Mouse (Mus musculus) kidney, embryonic 14.5 days (tissue): ENCODE results near the gene B3gat1. TPM values are rescaled to one million over a fixed set of nuclear protein-coding genes. Genes with fewer than 3 reads are reported as not detected.

Experiments used
- ATAC-seq: fragments of 200-750 bp; cut with Nextera tagmentation; 2 replicates; pipeline ENCODE4 v1.8.0; 2017; ENCODE audit warnings: moderate number of reproducible peaks, mild to moderate bottlenecking, moderate TSS enrichment, moderate library complexity; ENCODE audit not compliant: low FRiP score, low TSS enrichment
- H3K27ac ChIP-seq: fragments of 300-500 bp; sonication (generic); 2 replicates; pipeline ENCODE4 v1.5.1; 2014; ENCODE audit warnings: low read depth, mild to moderate bottlenecking, low read length, moderate library complexity, mixed read lengths
- H3K27me3 ChIP-seq: fragments of 300-500 bp; sonication (generic); 2 replicates; pipeline ENCODE4 v1.6.1; 2014; ENCODE audit warnings: mild to moderate bottlenecking, low read length; ENCODE audit not compliant: control insufficient read depth, insufficient read depth
- H3K36me3 ChIP-seq: fragments of 300-500 bp; sonication (generic); 2 replicates; pipeline ENCODE4 v1.6.1; 2014; ENCODE audit warnings: low read length, mixed read lengths; ENCODE audit not compliant: control insufficient read depth, insufficient read depth
- H3K4me1 ChIP-seq: fragments of 300-500 bp; sonication (generic); 2 replicates; pipeline ENCODE4 v1.6.1; 2014; ENCODE audit warnings: low read length, mixed read lengths; ENCODE audit not compliant: control insufficient read depth, insufficient read depth
- H3K4me2 ChIP-seq: fragments of 300-500 bp; sonication (generic); replicated peaks from 2 replicates; pipeline ENCODE4 v1.6.1; 2014; ENCODE audit warnings: low read depth, mild to moderate bottlenecking, low read length
- H3K4me3 ChIP-seq: fragments of 300-500 bp; sonication (generic); 2 replicates; pipeline ENCODE4 v1.5.1; 2014; ENCODE audit warnings: mild to moderate bottlenecking, low read length
- H3K9ac ChIP-seq: fragments of 300-500 bp; sonication (generic); 2 replicates; pipeline ENCODE4 v1.6.1; 2014; ENCODE audit warnings: low read depth, mild to moderate bottlenecking, low read length, moderate library complexity
- H3K9me3 ChIP-seq: fragments of 300-500 bp; sonication (generic); 2 replicates; pipeline ENCODE4 v1.6.1; 2016; ENCODE audit warnings: low read length; ENCODE audit not compliant: control insufficient read depth
- WGBS: fragments of 180-500 bp; shearing (Covaris S2); extraction: QIAGEN DNeasy Blood & Tissue Kit; methylation state at CpG from one replicate; pipeline ENCODE4 v1.1.7; 2014; 5-methylcytosine and 5-hydroxymethylcytosine counted together
- polyA plus RNA-seq: library from polyadenylated mRNA; unstranded; fragments of >200 nt; fragmentation: Nextera tagmentation; extraction: Ambion mirVana; gene quantifications from 2 replicates; pipeline ENCODE4 v1.2.1, GENCODE M21; 2014

The B3gat1 gene
- polyA plus RNA-seq, 1 experiment from 2014 or later = 0.14 TPM

DNA sequence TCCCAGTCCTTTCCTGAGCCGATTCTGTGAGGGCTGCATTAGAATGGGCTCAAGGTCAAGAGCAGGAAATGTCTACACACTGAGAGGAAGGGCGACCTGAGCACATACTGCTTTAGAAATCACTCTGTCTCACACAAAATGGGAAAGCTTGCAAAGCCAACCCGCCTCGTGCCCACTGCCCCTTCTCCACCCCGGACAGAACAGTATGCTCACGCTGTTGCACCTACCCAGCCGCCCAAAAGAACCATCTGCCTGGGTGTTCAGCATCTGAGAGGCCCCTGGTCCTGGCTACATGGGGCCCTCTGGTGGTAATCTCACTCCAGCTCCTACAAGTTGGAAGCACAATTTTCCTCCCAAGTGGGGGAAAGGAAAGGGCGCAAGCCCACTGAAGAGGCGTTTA, 26.6 kb downstream of the B3gat1 start:
- H3K27ac ChIP-seq = no peak overlapping the region
- H3K9ac ChIP-seq = no peak overlapping the region
- no peaks in the 10 kb centered on the region for H3K27me3 ChIP-seq
- H3K9me3 ChIP-seq = no peaks in the 10 kb centered on the region
- no peaks in the 10 kb centered on the region for H3K36me3 ChIP-seq
- no peak overlapping the region for H3K4me3 ChIP-seq
- no peak overlapping the region for H3K4me2 ChIP-seq
- H3K4me1 ChIP-seq = no peaks in the 10 kb centered on the region
- ATAC-seq = peak; percentile 75; the same call in 1 of the 2 replicates
- 34% methylated on average over 9 of the region's 9 CpGs for WGBS

DNA sequence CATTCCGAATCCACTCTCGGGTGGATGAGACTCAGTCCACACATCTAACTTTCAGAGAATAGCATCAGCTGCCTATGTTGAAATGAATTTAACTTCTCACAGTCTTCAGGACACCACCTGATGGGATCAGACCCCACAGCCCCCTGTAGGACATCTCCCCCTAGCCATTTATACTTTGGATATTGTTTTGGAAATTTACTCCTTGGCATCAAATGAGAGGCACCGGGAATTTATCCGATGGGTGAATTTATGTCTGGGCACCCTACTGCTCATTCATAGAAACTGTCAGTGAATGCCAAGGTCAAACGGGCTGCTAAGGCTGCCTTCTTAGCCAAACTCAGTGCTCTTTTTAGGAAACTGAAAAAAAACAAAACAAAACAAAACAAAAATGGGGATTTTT, 27.0 kb downstream of the B3gat1 start:
- Histone ChIP-seq H3K9me3 (no peaks in the 10 kb centered on the region), H3K36me3 (no peaks in the 10 kb centered on the region), H3K4me2 (no peak overlapping the region), H3K27ac (no peak overlapping the region), H3K4me1 (no peaks in the 10 kb centered on the region), H3K4me3 (no peak overlapping the region), H3K9ac (no peak overlapping the region), H3K27me3 (no peaks in the 10 kb centered on the region)
- ATAC-seq = no peak
- 78% methylated on average over 5 of the region's 5 CpGs for whole genome bisulfite sequencing

DNA sequence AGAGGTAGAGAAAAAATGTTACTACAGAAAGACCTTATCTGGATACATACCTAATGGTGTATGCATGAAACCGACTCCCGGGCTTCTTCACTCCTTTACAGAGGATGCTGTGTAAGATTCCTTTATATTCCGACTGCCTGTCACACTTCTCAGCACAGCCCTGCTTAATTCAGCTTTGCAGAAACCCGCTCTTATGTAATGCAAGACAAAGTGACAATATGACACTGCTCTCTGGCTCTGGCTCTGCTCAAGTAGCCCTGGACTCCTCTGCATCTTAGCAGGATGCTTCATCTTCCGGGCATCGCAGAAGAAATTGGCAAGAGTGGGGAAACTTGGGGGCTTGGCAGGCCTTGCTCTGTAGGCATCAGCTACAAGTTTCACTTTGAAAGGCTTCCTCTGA, 28.9 kb downstream of the B3gat1 start:
- H3K27me3 ChIP-seq = no peaks in the 10 kb centered on the region
- no peaks in the 10 kb centered on the region for H3K4me1 ChIP-seq
- 92% methylated on average over 6 of the region's 6 CpGs for WGBS
- no peaks in the 10 kb centered on the region for H3K9me3 ChIP-seq
- H3K4me2 ChIP-seq = no peak overlapping the region
- H3K27ac ChIP-seq = no peak overlapping the region
- H3K9ac ChIP-seq = no peak overlapping the region
- no peak for ATAC-seq
- H3K4me3 ChIP-seq = no peak overlapping the region
- H3K36me3 ChIP-seq = no peaks in the 10 kb centered on the region

DNA sequence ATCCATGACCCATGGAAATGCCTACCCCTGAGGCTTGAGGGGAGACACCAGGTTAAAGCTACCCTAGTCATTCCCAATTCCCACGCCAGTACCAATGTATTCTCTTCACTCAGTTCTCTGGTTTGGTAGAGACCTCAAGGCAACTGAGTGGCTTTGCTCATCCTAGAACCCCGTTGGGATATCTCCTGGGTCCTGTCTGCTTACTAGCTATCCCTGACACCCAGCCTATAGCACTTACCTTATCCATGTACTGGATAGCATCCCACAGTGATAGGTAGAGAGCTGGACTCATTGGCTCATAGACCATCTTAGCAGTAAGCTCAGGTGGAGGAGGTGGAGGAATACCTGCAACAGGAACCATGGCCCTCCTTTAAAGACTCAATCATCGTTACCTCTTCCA, 34.7 kb downstream of the B3gat1 start:
- Histone ChIP-seq H3K27me3 (no peaks in the 10 kb centered on the region), H3K4me1 (no peaks in the 10 kb centered on the region), H3K4me2 (no peak overlapping the region), H3K9ac (no peak overlapping the region), H3K27ac (no peak overlapping the region), H3K9me3 (no peaks in the 10 kb centered on the region), H3K4me3 (no peak overlapping the region), H3K36me3 (no peaks in the 10 kb centered on the region)
- 78% methylated on average over 3 of the region's 3 CpGs for WGBS
- ATAC-seq = no peak

DNA sequence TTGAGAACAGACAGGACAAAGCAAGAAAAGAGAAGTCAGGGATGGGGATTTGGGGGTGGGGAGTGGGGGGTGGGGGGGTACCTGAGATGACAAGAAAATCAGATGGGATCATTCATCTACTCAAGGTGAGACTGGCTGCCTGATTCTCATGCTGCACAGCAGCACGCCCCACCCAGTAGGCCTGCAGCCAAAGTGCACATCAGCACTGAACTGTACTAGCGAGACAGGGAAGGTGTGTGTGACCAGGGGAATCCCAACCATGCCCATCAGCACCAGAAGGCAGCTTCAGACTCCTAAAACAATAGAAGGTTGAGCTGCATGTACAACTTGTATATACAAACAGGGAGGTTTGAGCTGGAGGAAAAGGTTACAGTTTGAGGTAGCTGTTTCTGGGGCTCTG, 42.2 kb downstream of the B3gat1 start:
- 93% methylated on average over 2 of the region's 2 CpGs for WGBS
- Histone ChIP-seq H3K27me3 (no peaks in the 10 kb centered on the region), H3K36me3 (no peaks in the 10 kb centered on the region), H3K9ac (no peak overlapping the region), H3K4me2 (no peak overlapping the region), H3K9me3 (no peaks in the 10 kb centered on the region), H3K27ac (no peak overlapping the region), H3K4me1 (no peaks in the 10 kb centered on the region), H3K4me3 (no peak overlapping the region)
- no peak for ATAC-seq

DNA sequence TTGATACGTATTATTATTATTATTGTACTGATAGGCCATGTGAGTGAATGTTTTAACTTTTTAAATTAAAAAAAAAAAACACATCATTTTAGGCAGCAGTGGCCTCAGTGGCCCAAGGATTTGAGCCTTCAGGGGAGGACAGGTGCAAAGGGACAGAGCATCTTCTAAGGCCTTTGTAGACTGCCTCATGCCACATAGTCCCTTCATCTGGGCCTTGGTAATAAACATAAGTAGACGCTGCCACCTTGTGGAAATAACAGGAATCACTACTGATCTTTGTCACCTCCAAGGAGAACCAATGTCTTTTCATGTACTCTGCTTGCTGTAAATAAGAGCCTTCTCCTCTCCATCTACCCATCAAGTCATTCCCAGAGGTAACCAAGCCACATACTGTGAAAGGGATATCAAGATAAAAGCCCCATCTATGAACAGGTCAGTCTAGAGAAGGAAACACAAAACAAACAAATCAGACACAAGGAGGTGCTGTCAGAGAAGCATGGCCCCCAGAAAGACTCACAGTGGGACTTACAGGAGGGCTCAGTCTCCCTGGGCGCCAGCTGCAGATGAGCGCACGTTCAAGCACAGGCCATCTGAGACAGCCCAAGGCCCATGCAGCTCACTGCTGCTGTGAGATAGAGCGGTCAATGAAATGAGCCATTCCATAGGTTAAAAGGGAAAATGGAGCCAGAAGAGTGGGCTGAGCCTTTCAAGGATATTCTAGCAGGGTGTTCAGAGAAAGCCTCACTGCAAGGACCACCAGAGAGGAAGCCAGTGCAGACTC, 42.8 kb downstream of the B3gat1 start:
- no peaks in the 10 kb centered on the region for H3K27me3 ChIP-seq
- no peaks in the 10 kb centered on the region for H3K9me3 ChIP-seq
- ATAC-seq = 0 out of 2 replicates have a peak, but pooled peaks have one; percentile 46
- H3K4me1 ChIP-seq = no peaks in the 10 kb centered on the region
- H3K9ac ChIP-seq = no peak overlapping the region
- 68% methylated on average over 6 of the region's 6 CpGs for WGBS
- H3K36me3 ChIP-seq = no peaks in the 10 kb centered on the region
- no peak overlapping the region for H3K4me2 ChIP-seq
- no peak overlapping the region for H3K4me3 ChIP-seq
- no peak overlapping the region for H3K27ac ChIP-seq

DNA sequence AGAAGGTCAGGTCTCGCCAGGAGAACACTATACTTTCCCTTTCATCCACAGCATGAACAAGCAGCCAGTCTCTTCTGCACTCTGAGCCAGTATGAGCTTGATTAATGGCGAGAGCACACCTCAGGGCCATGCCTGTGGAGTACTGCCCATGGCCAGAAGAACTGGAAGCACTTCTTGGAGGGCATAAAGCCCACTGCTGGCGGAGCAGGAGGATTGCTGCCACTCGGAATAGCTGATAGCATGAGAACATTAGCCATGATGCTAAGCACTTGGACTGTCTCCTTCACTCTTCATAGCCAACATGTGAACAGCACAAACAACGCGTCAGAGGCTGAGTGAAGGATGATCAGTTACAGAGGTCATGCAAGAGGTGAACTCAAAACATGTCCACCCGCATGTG, 44.9 kb downstream of the B3gat1 start:
- WGBS = 79% methylated on average over 7 of the region's 7 CpGs
- no peaks in the 10 kb centered on the region for H3K4me1 ChIP-seq
- H3K4me3 ChIP-seq = no peak overlapping the region
- no peaks in the 10 kb centered on the region for H3K36me3 ChIP-seq
- H3K4me2 ChIP-seq = no peak overlapping the region
- no peak overlapping the region for H3K9ac ChIP-seq
- no peak overlapping the region for H3K27ac ChIP-seq
- H3K27me3 ChIP-seq = no peaks in the 10 kb centered on the region
- no peak for ATAC-seq
- H3K9me3 ChIP-seq = no peaks in the 10 kb centered on the region

DNA sequence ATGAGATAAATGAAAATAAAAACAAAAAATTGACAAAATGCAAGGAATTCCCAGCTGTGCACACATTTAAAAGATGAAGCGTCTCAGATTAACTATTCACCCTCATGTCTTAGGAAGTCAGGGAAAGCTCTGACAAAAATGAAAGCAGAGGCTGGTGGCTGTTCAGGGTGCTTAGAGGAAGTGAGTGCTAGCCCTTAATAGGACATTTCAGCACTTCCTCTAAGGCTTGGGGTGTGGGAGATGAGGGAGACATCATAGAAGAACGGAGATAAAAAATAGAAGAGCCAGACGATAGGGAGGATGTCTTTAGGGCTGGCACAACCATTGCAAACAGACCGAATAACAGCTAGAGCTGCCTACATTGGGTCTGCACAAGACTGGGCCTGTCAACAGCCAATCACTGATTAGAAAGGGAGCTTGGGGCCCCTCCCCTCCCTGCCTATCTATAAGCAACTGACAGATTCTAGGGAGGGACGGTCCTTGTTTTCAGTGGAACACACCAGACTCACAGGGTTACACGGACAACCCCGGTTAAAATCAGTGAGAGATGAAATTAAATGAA, 50.0 kb downstream of the B3gat1 start:
- H3K4me2 ChIP-seq = no peak overlapping the region
- no peaks in the 10 kb centered on the region for H3K4me1 ChIP-seq
- H3K9me3 ChIP-seq = no peaks in the 10 kb centered on the region
- H3K36me3 ChIP-seq = no peaks in the 10 kb centered on the region
- 60% methylated on average over 7 of the region's 7 CpGs for WGBS
- H3K27ac ChIP-seq = no peak overlapping the region
- no peak overlapping the region for H3K9ac ChIP-seq
- H3K4me3 ChIP-seq = no peak overlapping the region
- no peak for ATAC-seq
- H3K27me3 ChIP-seq = no peaks in the 10 kb centered on the region

DNA sequence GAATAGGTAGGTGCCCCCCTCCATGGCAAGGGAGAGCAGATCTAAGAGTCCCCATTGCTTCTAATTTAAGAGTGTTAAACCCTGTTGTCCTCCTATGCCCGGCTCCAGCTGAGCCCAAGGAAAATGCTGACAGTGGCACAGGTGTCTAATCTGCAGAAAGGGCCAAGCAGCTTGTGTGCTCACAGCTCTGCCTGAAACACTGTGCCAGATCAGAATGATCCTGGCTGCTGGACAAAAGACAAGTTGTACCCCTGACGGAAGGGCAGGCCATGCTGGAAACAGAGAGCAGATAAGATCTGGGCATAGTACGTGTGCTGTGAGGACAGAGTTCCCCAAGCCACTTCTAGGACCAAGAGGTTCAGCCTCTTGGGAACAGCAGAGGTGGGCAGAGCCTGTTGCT, 59.3 kb downstream of the B3gat1 start:
- Histone ChIP-seq H3K9me3 (no peaks in the 10 kb centered on the region), H3K27me3 (no peaks in the 10 kb centered on the region), H3K4me1 (no peaks in the 10 kb centered on the region), H3K27ac (no peak overlapping the region), H3K4me2 (no peak overlapping the region), H3K4me3 (no peak overlapping the region), H3K9ac (no peak overlapping the region), H3K36me3 (no peaks in the 10 kb centered on the region)
- no peak for ATAC-seq
- WGBS = 56% methylated on average over 3 of the region's 3 CpGs
